28 mouse cellular contexts compared by ENCODE assay signal in genomic region chr8:104847741-104848462, GRCm38 (mm10). TPM values are rescaled to one million over a fixed set of nuclear protein-coding genes. Genes with fewer than 3 reads are reported as not detected.
DNase-seq lines count a peak whose midpoint lies in the region; ATAC-seq and TF ChIP-seq lines count a peak whose summit lies in the region.
"Had no signal": no experiment of that assay in that cellular context is flagged by ENCODE, and none has a peak within 500 bp of the region (broad histone marks: within the 10 kb centered on the region; RNA-seq: fewer than 3 reads in every experiment).

No protein-coding gene starts in this region.

- H3K4me2 ChIP-seq in liver, postnatal 0 days (ENCODE audit: low read depth, low read length) = no peak overlapping the region
- H3K4me2 ChIP-seq: embryonic facial prominence, embryonic 12.5 days; forebrain, embryonic 13.5 days had no signal

- no peak overlapping the region; the same call in 1 of the 2 replicates for H3K9ac ChIP-seq in liver, adult 2 months (ENCODE audit: low read depth, low read length)
- H3K9ac ChIP-seq in liver, postnatal 0 days (replicated peaks) = no peak overlapping the region
- H3K9ac ChIP-seq: embryonic facial prominence, embryonic 12.5 days; forebrain, embryonic 13.5 days had no signal

- DNase-seq in heart, adult 11 months = peak; percentile 76
- DNase-seq in heart, embryonic 10.5 days (ENCODE audit: low spot score) = no peak
- peak; percentile 32 for DNase-seq in kidney, adult 2 months
- no peak for DNase-seq in kidney, postnatal 14 days
- DNase-seq in liver, adult 2 months (ENCODE audit: extremely low read depth, low read depth, low spot score) = peak; percentile 95
- no peak for DNase-seq in liver, postnatal 0 days
- DNase-seq in lung, postnatal 4 days = no peak
- DNase-seq: adrenal gland, adult 8-10 months; adrenal gland, postnatal 14 days; adrenal gland, postnatal 36 days; B cell, adult 2 months; cerebellum, adult 11-12 months; cerebellum, adult 2 months; cerebellum, adult 9-10 months; cerebellum, postnatal 10 days; cerebellum, postnatal 25 days had no signal

- no peak for TF ChIP-seq CTCF in kidney, adult 2 months (conservative IDR thresholded peaks at IDR 0.05; ENCODE audit: insufficient read depth, insufficient read length, low read depth, low read length)
- no peak for TF ChIP-seq CTCF in liver, adult 2 months (IDR thresholded peaks at IDR 0.05; ENCODE audit: low read depth, low read length)
- TF ChIP-seq CTCF in liver, postnatal 0 days (IDR thresholded peaks at IDR 0.05; ENCODE audit: low read depth) = no peak
- TF ChIP-seq CTCF in small intestine, adult 2 months (IDR thresholded peaks at IDR 0.05; ENCODE audit: extremely low read depth, insufficient read length, insufficient replicate concordance, low read depth, low read length) = no peak

- TF ChIP-seq POLR2A in kidney, adult 2 months (IDR thresholded peaks at IDR 0.05; ENCODE audit: low read depth, low read length) = no peak
- no peak for TF ChIP-seq POLR2A in liver, adult 2 months (IDR thresholded peaks at IDR 0.05; ENCODE audit: extremely low read depth, insufficient read depth, low read length)
- no peak for TF ChIP-seq POLR2A in small intestine, adult 2 months (IDR thresholded peaks at IDR 0.05; ENCODE audit: low read depth, low read length)

- no peaks in the 10 kb centered on the region for H3K79me2 ChIP-seq in liver, adult 2 months (ENCODE audit: control insufficient read depth, insufficient read depth, low read length)

- ATAC-seq in liver, postnatal 0 days = no peak
- ATAC-seq: forebrain, embryonic 13.5 days; Patski had no signal

- no peaks in the 10 kb centered on the region for H3K27me3 ChIP-seq in heart, embryonic 10.5 days (ENCODE audit: insufficient read depth, poor library complexity, severe bottlenecking)
- H3K27me3 ChIP-seq in kidney, adult 2 months (replicated peaks; ENCODE audit: control insufficient read depth, insufficient read depth, low read length) = 0 out of 2 replicates have a peak, but pooled peaks cover 1% of the 10 kb centered on the region
- H3K27me3 ChIP-seq in liver, adult 2 months (ENCODE audit: control insufficient read depth, insufficient read depth, low read length) = no peaks in the 10 kb centered on the region
- no peaks in the 10 kb centered on the region for H3K27me3 ChIP-seq in liver, postnatal 0 days (ENCODE audit: insufficient read depth, low read length)
- no peaks in the 10 kb centered on the region for H3K27me3 ChIP-seq in small intestine, adult 2 months (ENCODE audit: control insufficient read depth, insufficient read depth, low read length)
- H3K27me3 ChIP-seq: CH12.LX; embryonic facial prominence, embryonic 12.5 days; forebrain, embryonic 13.5 days had no signal

- no peaks in the 10 kb centered on the region for H3K36me3 ChIP-seq in heart, embryonic 10.5 days
- H3K36me3 ChIP-seq in kidney, adult 2 months (ENCODE audit: control insufficient read depth, insufficient read depth, low read length) = no peaks in the 10 kb centered on the region
- H3K36me3 ChIP-seq in liver, adult 2 months (ENCODE audit: control insufficient read depth, insufficient read depth, low read length) = peaks cover 7% of the 10 kb centered on the region; the same call in 1 of the 2 replicates
- no peaks in the 10 kb centered on the region for H3K36me3 ChIP-seq in liver, postnatal 0 days (replicated peaks; ENCODE audit: insufficient read depth, low read length)
- no peaks in the 10 kb centered on the region; the same call in 1 of the 2 replicates for H3K36me3 ChIP-seq in small intestine, adult 2 months (ENCODE audit: control insufficient read depth, insufficient read depth, low read length)
- H3K36me3 ChIP-seq: embryonic facial prominence, embryonic 10.5 days; embryonic facial prominence, embryonic 12.5 days; G1E had no signal

- TF ChIP-seq EP300 in liver, postnatal 0 days (IDR thresholded peaks at IDR 0.05; ENCODE audit: low read depth) = no peak

- H3K4me3 ChIP-seq in heart, embryonic 10.5 days = no peak overlapping the region
- peak overlapping the region; percentile 3 for H3K4me3 ChIP-seq in kidney, adult 2 months (ENCODE audit: insufficient read depth, low read depth, low read length)
- 0 out of 2 replicates have a peak overlapping the region, but pooled peaks have one; percentile 2 for H3K4me3 ChIP-seq in liver, adult 2 months (ENCODE audit: insufficient read depth, low read depth, low read length)
- no peak overlapping the region for H3K4me3 ChIP-seq in liver, postnatal 0 days (ENCODE audit: low read depth, low read length)
- peak overlapping the region; percentile 38 for H3K4me3 ChIP-seq in small intestine, adult 2 months (ENCODE audit: low read depth, low read length)
- H3K4me3 ChIP-seq: embryonic facial prominence, embryonic 10.5 days; embryonic facial prominence, embryonic 12.5 days; forebrain, embryonic 13.5 days had no signal

- H3K27ac ChIP-seq in heart, embryonic 10.5 days = no peak overlapping the region
- H3K27ac ChIP-seq in kidney, adult 2 months (ENCODE audit: insufficient read depth, low read depth, low read length) = no peak overlapping the region
- peak overlapping the region; percentile 79 for H3K27ac ChIP-seq in liver, adult 2 months (replicated peaks; ENCODE audit: insufficient read depth, low read depth, low read length)
- no peak overlapping the region for H3K27ac ChIP-seq in liver, postnatal 0 days (ENCODE audit: low read depth)
- H3K27ac ChIP-seq in small intestine, adult 2 months (ENCODE audit: insufficient read depth, low read depth, low read length) = peak overlapping the region; percentile 46; the same call in 1 of the 2 replicates
- H3K27ac ChIP-seq: embryonic facial prominence, embryonic 10.5 days; embryonic facial prominence, embryonic 12.5 days; forebrain, embryonic 13.5 days had no signal

- WGBS in heart, embryonic 10.5 days = 65% methylated on average over 4 of the region's 4 CpGs
- WGBS in kidney, adult 2 months = 58% methylated on average over 4 of the region's 4 CpGs
- 26% methylated on average over 4 of the region's 4 CpGs for WGBS in liver, adult 2 months
- 54% methylated on average over 4 of the region's 4 CpGs for WGBS in liver, postnatal 0 days (ENCODE audit: insufficient replicate concordance)
- WGBS in small intestine, adult 2 months = 56% methylated on average over 4 of the region's 4 CpGs

- H3K9me3 ChIP-seq in heart, embryonic 10.5 days = no peaks in the 10 kb centered on the region
- H3K9me3 ChIP-seq in liver, postnatal 0 days (ENCODE audit: low read length) = no peaks in the 10 kb centered on the region
- H3K9me3 ChIP-seq: embryonic facial prominence, embryonic 10.5 days; embryonic facial prominence, embryonic 12.5 days; forebrain, embryonic 13.5 days; G1E had no signal

- H3K4me1 ChIP-seq in heart, embryonic 10.5 days = no peaks in the 10 kb centered on the region
- peaks cover 2% of the 10 kb centered on the region; the same call in 1 of the 2 replicates for H3K4me1 ChIP-seq in kidney, adult 2 months (ENCODE audit: control insufficient read depth, insufficient read depth, low read length)
- peaks cover 9% of the 10 kb centered on the region; the same call in 1 of the 2 replicates for H3K4me1 ChIP-seq in liver, adult 2 months (ENCODE audit: control insufficient read depth, insufficient read depth, low read length)
- no peaks in the 10 kb centered on the region for H3K4me1 ChIP-seq in liver, postnatal 0 days (ENCODE audit: insufficient read depth)
- H3K4me1 ChIP-seq in small intestine, adult 2 months (ENCODE audit: control insufficient read depth, insufficient read depth, insufficient read length, low read length) = peaks cover 9% of the 10 kb centered on the region; the same call in 1 of the 2 replicates
- H3K4me1 ChIP-seq: embryonic facial prominence, embryonic 10.5 days; embryonic facial prominence, embryonic 12.5 days; forebrain, embryonic 13.5 days had no signal

RNA-seq across cellular contexts. Expression of gene Ces2c, which starts 1.0 kb away (rescaled TPM):
- not detected in 2 replicates for polyA plus RNA-seq in heart, embryonic 10.5 days (2016; fragmentation: Nextera tagmentation; extraction: Ambion mirVana)
- 83.0 and 92.6 TPM in 2 replicates for polyA plus RNA-seq in kidney, adult 2 months (2012; rRNA removed)
- total RNA-seq in liver, adult 2 months (2014; rRNA removed) = 27.8 and 111 TPM in 2 replicates
- polyA plus RNA-seq in liver, adult 2 months (2012; rRNA removed) = 36.1 and 49.1 TPM in 2 replicates
- polyA plus RNA-seq in liver, postnatal 0 days (2015; fragmentation: Nextera tagmentation; extraction: Ambion mirVana) = 1.9 TPM in 2 replicates
- polyA plus RNA-seq in small intestine, adult 2 months (2012; rRNA removed) = 212 and 276 TPM in 2 replicates
- total RNA-seq: adrenal gland, adult 18-20 months; adrenal gland, adult 8-10 months; adrenal gland, postnatal 14 days; adrenal gland, postnatal 36 days had no signal
- polyA plus RNA-seq: cerebellum, adult 2 months; embryonic facial prominence, embryonic 10.5 days; embryonic facial prominence, embryonic 12.5 days; embryonic facial prominence, embryonic 14.5 days; forebrain, embryonic 11.5 days; forebrain, embryonic 13.5 days; G1E; Patski had no signal

RNA-seq across cellular contexts. Expression of gene Ces2b, which starts 16.5 kb away (rescaled TPM):
- polyA plus RNA-seq in heart, embryonic 10.5 days (2016; fragmentation: Nextera tagmentation; extraction: Ambion mirVana) = not detected in 2 replicates
- polyA plus RNA-seq in kidney, adult 2 months (2012; rRNA removed) = 5.4 and 7.8 TPM in 2 replicates
- total RNA-seq in liver, adult 2 months (2014; rRNA removed) = 0.07 and 0.46 TPM in 2 replicates
- polyA plus RNA-seq in liver, adult 2 months (2012; rRNA removed) = 0.05 and 0.29 TPM in 2 replicates
- 0.19 and 0.30 TPM in 2 replicates for polyA plus RNA-seq in liver, postnatal 0 days (2015; fragmentation: Nextera tagmentation; extraction: Ambion mirVana)
- 0.81 and 6.0 TPM in 2 replicates for polyA plus RNA-seq in small intestine, adult 2 months (2012; rRNA removed)
- total RNA-seq: CH12.LX had no signal
- polyA plus RNA-seq: activated CD4-positive, CD25-positive, alpha-beta regulatory T cell, adult 4 months; CD4-positive, CD25-positive, alpha-beta regulatory T cell, adult 4 months; cerebellum, adult 2 months; embryonic facial prominence, embryonic 14.5 days; G1E; Patski had no signal

Comparison
In these comparisons a context has a peak if more than half of its experiments do, and no peak if none do; other contexts are left out.
1. DNase-seq: peak in heart, adult 11 months (single experiment), kidney, adult 2 months (single experiment) and liver, adult 2 months (single experiment); none in heart, embryonic 10.5 days (single experiment), kidney, postnatal 14 days (single experiment), liver, postnatal 0 days (single experiment) and lung, postnatal 4 days (0 of 2).
2. H3K27ac ChIP-seq: peak in liver, adult 2 months (single experiment) and small intestine, adult 2 months (single experiment); none in heart, embryonic 10.5 days (single experiment), kidney, adult 2 months (single experiment) and liver, postnatal 0 days (single experiment).
3. H3K4me3 ChIP-seq: peak in kidney, adult 2 months (single experiment), liver, adult 2 months (single experiment) and small intestine, adult 2 months (single experiment); none in heart, embryonic 10.5 days (single experiment) and liver, postnatal 0 days (single experiment).
4. RNA of gene Ces2c, which starts 1.0 kb away (polyA plus RNA-seq): 212 to 276 TPM in small intestine, adult 2 months, 83.0 to 92.6 TPM in kidney, adult 2 months and 36.1 to 49.1 TPM in liver, adult 2 months; 1.9 TPM in liver, postnatal 0 days and not detected in heart, embryonic 10.5 days; every median in the first group is over 10 times any median in the second.